Mouse (Mus musculus): ENCODE results near the gene Epm2aip1.

- no peak for TF ChIP-seq CTCF (IDR thresholded peaks at IDR 0.05; ENCODE audit: low read depth, low read length)
- no peak for TF ChIP-seq POLR2A (IDR thresholded peaks at IDR 0.05; ENCODE audit: insufficient read depth, low read length)
Measured at GRCm38 (mm10) chr9:111302196-111302831, 30.6 kb downstream of the Epm2aip1 start.

Data from ES-Bruce4 (cell line).